Mouse (Mus musculus) embryonic facial prominence, embryonic 12.5 days (tissue): ENCODE results near the gene Pan3. TPM values are rescaled to one million over a fixed set of nuclear protein-coding genes. Genes with fewer than 3 reads are reported as not detected.

ENCODE experiments used
- ATAC-seq: fragments of 200-750 bp; cut with Nextera tagmentation; 2 replicates; pipeline ENCODE4 v1.8.0; 2017; ENCODE audit not compliant: insufficient number of reproducible peaks, insufficient read depth, low FRiP score, low TSS enrichment
- H3K27ac ChIP-seq: fragments of 300-500 bp; sonication (generic); 2 replicates; pipeline ENCODE4 v1.5.1; 2016; ENCODE audit warnings: mild to moderate bottlenecking
- H3K27me3 ChIP-seq: fragments of 300-500 bp; sonication (generic); 2 replicates; pipeline ENCODE4 v1.6.1; 2016; ENCODE audit warnings: mild to moderate bottlenecking, moderate library complexity
- H3K36me3 ChIP-seq: fragments of 300-500 bp; sonication (generic); 2 replicates; pipeline ENCODE4 v1.6.1; 2016; ENCODE audit warnings: mild to moderate bottlenecking
- H3K4me1 ChIP-seq: fragments of 300-500 bp; sonication (generic); 2 replicates; pipeline ENCODE4 v1.6.1; 2016
- H3K4me2 ChIP-seq: fragments of 300-500 bp; sonication (generic); replicated peaks from 2 replicates; pipeline ENCODE4 v1.6.1; 2016; ENCODE audit warnings: mild to moderate bottlenecking, moderate library complexity
- H3K4me3 ChIP-seq: fragments of 300-500 bp; sonication (generic); 2 replicates; pipeline ENCODE4 v1.5.1; 2016; ENCODE audit warnings: mild to moderate bottlenecking
- H3K9ac ChIP-seq: fragments of 300-500 bp; sonication (generic); 2 replicates; pipeline ENCODE4 v1.6.1; 2016; ENCODE audit warnings: mild to moderate bottlenecking, moderate library complexity
- H3K9me3 ChIP-seq: fragments of 300-500 bp; sonication (generic); 2 replicates; pipeline ENCODE4 v1.6.1; 2016; ENCODE audit warnings: mild to moderate bottlenecking, moderate library complexity
- WGBS: fragments of 180-500 bp; shearing (Covaris S2); methylation state at CpG from one replicate; pipeline ENCODE4 v1.1.7; 2016; 5-methylcytosine and 5-hydroxymethylcytosine counted together
- polyA plus RNA-seq: library from polyadenylated mRNA; unstranded; fragments of >200 nt; fragmentation: Nextera tagmentation; extraction: Ambion mirVana; gene quantifications from 2 replicates; pipeline ENCODE4 v1.2.1, GENCODE M21; 2016

Gene Pan3
- polyA plus RNA-seq, 1 experiment from 2014 or later: 62.4 TPM

GRCm38 (mm10) chr5:147435224-147435623 is 5.3 kb downstream of the Pan3 start:
- Histone ChIP-seq H3K27me3 (no peaks in the 10 kb centered on the region), H3K4me3 (no peak overlapping the region), H3K9me3 (no peaks in the 10 kb centered on the region), H3K27ac (no peak overlapping the region), H3K9ac (no peak overlapping the region), H3K4me2 (no peak overlapping the region), H3K4me1 (peaks cover 35% of the 10 kb centered on the region), H3K36me3 (0 out of 2 replicates have a peak, but pooled peaks cover 6% of the 10 kb centered on the region)
- ATAC-seq: no peak
- 72% methylated on average over 4 of the region's 4 CpGs for WGBS

GRCm38 (mm10) chr5:147435751-147436150 is 5.8 kb downstream of the Pan3 start:
- Histone ChIP-seq H3K9me3 (no peaks in the 10 kb centered on the region), H3K4me2 (no peak overlapping the region), H3K4me3 (no peak overlapping the region), H3K36me3 (0 out of 2 replicates have a peak, but pooled peaks cover 6% of the 10 kb centered on the region), H3K4me1 (peaks cover 35% of the 10 kb centered on the region), H3K27me3 (no peaks in the 10 kb centered on the region), H3K9ac (no peak overlapping the region), H3K27ac (no peak overlapping the region)
- 69% methylated on average over 2 of the region's 2 CpGs for WGBS
- ATAC-seq: no peak

GRCm38 (mm10) chr5:147436491-147436890 is 6.5 kb downstream of the Pan3 start:
- H3K27ac ChIP-seq: no peak overlapping the region
- no peak overlapping the region for H3K4me2 ChIP-seq
- H3K36me3 ChIP-seq: 0 out of 2 replicates have a peak, but pooled peaks cover 6% of the 10 kb centered on the region
- no peaks in the 10 kb centered on the region for H3K27me3 ChIP-seq
- no peak overlapping the region for H3K4me3 ChIP-seq
- H3K9ac ChIP-seq: no peak overlapping the region
- no peaks in the 10 kb centered on the region for H3K9me3 ChIP-seq
- peaks cover 35% of the 10 kb centered on the region for H3K4me1 ChIP-seq
- ATAC-seq: no peak
- WGBS: 80% methylated on average over 5 of the region's 5 CpGs

GRCm38 (mm10) chr5:147440996-147441507 is 11.1 kb downstream of the Pan3 start:
- H3K9ac ChIP-seq: no peak overlapping the region
- peaks cover 12% of the 10 kb centered on the region; the same call in 1 of the 2 replicates for H3K4me1 ChIP-seq
- H3K4me2 ChIP-seq: no peak overlapping the region
- ATAC-seq: no peak
- H3K27ac ChIP-seq: no peak overlapping the region
- H3K4me3 ChIP-seq: no peak overlapping the region
- 75% methylated on average over 3 of the region's 3 CpGs for whole genome bisulfite sequencing
- H3K9me3 ChIP-seq: no peaks in the 10 kb centered on the region
- no peaks in the 10 kb centered on the region for H3K27me3 ChIP-seq
- H3K36me3 ChIP-seq: no peaks in the 10 kb centered on the region

- 90% methylated on average over 1 of the region's 1 CpGs for WGBS
- Histone ChIP-seq H3K27me3 (no peaks in the 10 kb centered on the region), H3K4me3 (no peak overlapping the region)
Measured at GRCm38 (mm10) chr5:147441979-147442378, 12.0 kb downstream of the Pan3 start.

GRCm38 (mm10) chr5:147442741-147443140 is 12.8 kb downstream of the Pan3 start:
- ATAC-seq: no peak
- Histone ChIP-seq H3K4me3 (no peak overlapping the region), H3K4me2 (no peak overlapping the region), H3K27ac (no peak overlapping the region), H3K36me3 (no peaks in the 10 kb centered on the region), H3K9ac (no peak overlapping the region), H3K9me3 (no peaks in the 10 kb centered on the region), H3K4me1 (peaks cover 7% of the 10 kb centered on the region; the same call in 1 of the 2 replicates), H3K27me3 (no peaks in the 10 kb centered on the region)
- WGBS: 79% methylated on average over 4 of the region's 4 CpGs

More at GRCm38 (mm10) chr5:147441979-147442378, 12.0 kb downstream of the Pan3 start:
- H3K9ac ChIP-seq: no peak overlapping the region
- ATAC-seq: no peak
- no peaks in the 10 kb centered on the region for H3K9me3 ChIP-seq
- H3K4me2 ChIP-seq: no peak overlapping the region
- no peaks in the 10 kb centered on the region for H3K36me3 ChIP-seq
- H3K27ac ChIP-seq: no peak overlapping the region
- peaks cover 12% of the 10 kb centered on the region; the same call in 1 of the 2 replicates for H3K4me1 ChIP-seq

- ATAC-seq: no peak
- 86% methylated on average over 6 of the region's 6 CpGs for WGBS
Measured at GRCm38 (mm10) chr5:147444298-147444697, 14.3 kb downstream of the Pan3 start.

GRCm38 (mm10) chr5:147444757-147445156 is 14.8 kb downstream of the Pan3 start:
- no peaks in the 10 kb centered on the region for H3K9me3 ChIP-seq
- 99% methylated on average over 2 of the region's 2 CpGs for WGBS
- ATAC-seq: no peak
- H3K27me3 ChIP-seq: no peaks in the 10 kb centered on the region
- peaks cover 8% of the 10 kb centered on the region; the same call in 1 of the 2 replicates for H3K4me1 ChIP-seq
- no peak overlapping the region for H3K4me3 ChIP-seq
- no peak overlapping the region for H3K9ac ChIP-seq
- H3K4me2 ChIP-seq: no peak overlapping the region
- no peaks in the 10 kb centered on the region for H3K36me3 ChIP-seq
- H3K27ac ChIP-seq: no peak overlapping the region

More at GRCm38 (mm10) chr5:147444298-147444697, 14.3 kb downstream of the Pan3 start:
- Histone ChIP-seq H3K9ac (no peak overlapping the region), H3K4me3 (no peak overlapping the region), H3K27ac (no peak overlapping the region), H3K4me1 (peaks cover 6% of the 10 kb centered on the region; the same call in 1 of the 2 replicates), H3K4me2 (no peak overlapping the region), H3K9me3 (no peaks in the 10 kb centered on the region), H3K27me3 (no peaks in the 10 kb centered on the region), H3K36me3 (no peaks in the 10 kb centered on the region)

- H3K4me3 ChIP-seq: no peak overlapping the region
- WGBS: 58% methylated on average over 4 of the region's 4 CpGs
- H3K4me2 ChIP-seq: no peak overlapping the region
- ATAC-seq: no peak
- H3K36me3 ChIP-seq: no peaks in the 10 kb centered on the region
- peaks cover 8% of the 10 kb centered on the region; the same call in 1 of the 2 replicates for H3K4me1 ChIP-seq
- H3K9me3 ChIP-seq: no peaks in the 10 kb centered on the region
- H3K27ac ChIP-seq: no peak overlapping the region
- no peak overlapping the region for H3K9ac ChIP-seq
- no peaks in the 10 kb centered on the region for H3K27me3 ChIP-seq
Measured at GRCm38 (mm10) chr5:147445252-147445651, 15.3 kb downstream of the Pan3 start.

GRCm38 (mm10) chr5:147448526-147448925 is 18.6 kb downstream of the Pan3 start:
- ATAC-seq: no peak
- Histone ChIP-seq H3K9ac (no peak overlapping the region), H3K4me2 (no peak overlapping the region), H3K4me3 (no peak overlapping the region), H3K27me3 (no peaks in the 10 kb centered on the region), H3K27ac (no peak overlapping the region), H3K4me1 (peaks cover 8% of the 10 kb centered on the region; the same call in 1 of the 2 replicates), H3K9me3 (no peaks in the 10 kb centered on the region), H3K36me3 (peaks cover 15% of the 10 kb centered on the region)
- WGBS: 55% methylated on average over 4 of the region's 4 CpGs

GRCm38 (mm10) chr5:147448933-147449332 is 19.0 kb downstream of the Pan3 start:
- H3K27ac ChIP-seq: no peak overlapping the region
- ATAC-seq: no peak

GRCm38 (mm10) chr5:147456491-147456890 is 26.5 kb downstream of the Pan3 start:
- Histone ChIP-seq H3K9ac (no peak overlapping the region), H3K36me3 (peaks cover 21% of the 10 kb centered on the region), H3K4me3 (no peak overlapping the region), H3K4me1 (peaks cover 5% of the 10 kb centered on the region; the same call in 1 of the 2 replicates), H3K9me3 (no peaks in the 10 kb centered on the region), H3K27me3 (no peaks in the 10 kb centered on the region), H3K27ac (no peak overlapping the region), H3K4me2 (no peak overlapping the region)
- WGBS: 86% methylated on average over 4 of the region's 4 CpGs
- ATAC-seq: no peak

More at GRCm38 (mm10) chr5:147448933-147449332, 19.0 kb downstream of the Pan3 start:
- Histone ChIP-seq H3K9ac (no peak overlapping the region), H3K4me2 (no peak overlapping the region), H3K36me3 (peaks cover 15% of the 10 kb centered on the region), H3K9me3 (no peaks in the 10 kb centered on the region), H3K4me3 (no peak overlapping the region), H3K27me3 (no peaks in the 10 kb centered on the region), H3K4me1 (peaks cover 8% of the 10 kb centered on the region; the same call in 1 of the 2 replicates)
- WGBS: 80% methylated on average over 4 of the region's 4 CpGs
